Mouse (Mus musculus) mammary gland, adult 2 months (tissue): ENCODE measurements around the gene Olfr709-ps1. TPM values are rescaled to one million over a fixed set of nuclear protein-coding genes. Genes with fewer than 3 reads are reported as not detected.

Experiments used
- polyA plus RNA-seq: library from polyadenylated mRNA; depleted of rRNA; stranded (reverse); fragments of >200 nt; gene quantifications from 2 replicates; pipeline ENCODE4 v1.2.3, GENCODE M21; 2012; ENCODE audit warnings: low replicate concordance; rRNA removed

The Olfr709-ps1 gene
- not detected in 2 replicates for polyA plus RNA-seq

DNA sequence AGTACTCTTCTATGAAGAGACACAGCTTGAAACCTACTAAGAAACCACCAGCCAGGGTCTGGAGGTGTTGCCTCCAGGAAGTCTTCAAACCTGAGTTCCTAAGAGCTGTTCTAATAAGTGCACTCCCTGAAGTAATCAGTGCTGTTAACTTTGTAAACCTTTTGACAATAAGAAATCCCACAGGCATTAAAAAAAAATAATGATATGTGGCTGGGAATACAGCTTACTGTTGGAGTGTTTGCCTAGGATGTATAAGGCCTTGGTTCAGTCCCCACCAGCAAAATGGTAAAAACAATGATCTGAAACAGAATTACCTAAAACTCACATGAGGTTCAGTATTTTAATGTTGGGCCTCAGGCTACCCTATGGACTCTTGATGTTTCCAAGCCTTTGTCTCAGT is at the start of gene Olfr709-ps1:
Gene Olfr709-ps1 (minus strand): TSS at position 101 of the 400 bp plus-strand sequence.

DNA sequence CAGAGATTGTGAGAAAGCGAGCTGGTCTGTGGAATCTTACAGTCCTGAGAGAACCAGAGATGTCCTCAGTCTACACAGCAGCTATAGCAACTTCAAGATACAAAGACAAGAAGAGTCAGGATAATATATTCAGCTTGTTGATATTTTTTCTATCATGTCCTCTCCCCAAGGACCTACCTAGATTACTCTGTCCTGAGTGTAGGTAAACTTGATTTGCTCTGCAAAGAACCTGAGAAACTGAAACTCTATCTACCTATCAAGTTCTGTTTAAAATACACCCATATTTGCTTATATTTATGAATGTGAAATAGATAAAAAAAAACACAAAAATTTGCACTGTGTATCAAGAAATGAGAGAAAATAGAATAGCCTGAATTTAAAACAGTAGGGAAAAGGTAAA is 43.3 kb upstream of the Olfr709-ps1 start, which contains the start of gene Olfr711:
Gene Olfr711 (minus strand): TSS at position 101 of the 400 bp plus-strand sequence.

DNA sequence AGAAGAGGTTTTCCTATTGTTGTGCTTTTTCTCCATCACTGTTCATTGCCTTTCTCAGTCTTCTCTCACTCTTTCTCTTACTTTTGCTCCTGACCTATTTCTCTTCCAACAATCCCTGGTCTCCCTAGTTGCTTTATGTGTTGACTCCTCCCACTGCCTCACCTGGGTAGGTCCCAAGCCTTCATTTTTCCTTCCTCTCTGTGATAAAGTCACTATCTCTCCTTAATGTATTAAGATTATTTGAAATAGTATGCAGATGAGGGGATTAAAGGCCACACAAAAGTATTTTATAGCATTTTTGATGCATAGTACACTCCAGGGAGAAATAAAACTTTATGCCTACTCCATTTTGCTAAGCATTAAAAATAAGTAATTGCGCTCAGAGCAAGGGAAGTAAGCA is 31.8 kb upstream of the Olfr709-ps1 start, which contains the start of gene Olfr6:
Gene Olfr6 (minus strand): TSS at position 101 of the 400 bp plus-strand sequence.

DNA sequence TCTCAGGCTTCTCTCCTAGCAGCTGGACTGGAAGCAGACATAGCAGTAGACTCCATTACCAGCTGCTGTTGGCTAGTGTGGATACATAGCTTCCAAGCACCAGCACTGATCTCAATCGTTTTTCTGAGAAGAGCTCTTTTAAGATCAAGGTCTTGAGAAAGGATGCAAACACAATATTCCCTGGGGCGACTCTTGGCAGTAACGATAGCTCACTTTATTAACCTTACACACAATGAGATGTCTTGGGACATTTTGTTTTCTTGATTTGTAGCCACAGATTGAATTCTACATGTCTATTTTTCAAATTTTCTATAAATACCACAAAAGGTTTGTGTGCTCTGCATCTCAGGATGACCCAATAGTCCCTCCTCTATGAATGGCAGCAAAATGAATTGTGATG is 16.2 kb upstream of the Olfr709-ps1 start, which contains the start of gene Olfr710:
Gene Olfr710 (minus strand): TSS at position 101 of the 400 bp plus-strand sequence.

DNA sequence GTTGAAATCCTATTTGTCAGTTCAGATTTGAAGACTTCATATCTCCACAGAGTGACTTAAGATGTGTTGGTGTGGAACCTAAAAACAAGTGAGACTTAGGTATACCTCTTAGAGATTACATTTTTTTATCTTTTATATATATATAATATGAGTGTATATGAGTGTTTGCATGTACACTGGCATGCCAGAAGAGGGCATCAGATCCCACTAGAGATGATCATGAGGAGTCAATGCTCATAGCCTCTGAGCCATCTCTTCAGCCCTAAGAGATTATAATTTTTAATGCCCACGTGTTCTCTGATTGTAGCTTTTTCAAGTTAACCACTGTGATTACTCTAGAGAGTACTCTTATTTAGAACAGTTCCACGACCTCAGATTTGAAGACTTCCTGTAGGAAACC is 24.3 kb downstream of the Olfr709-ps1 start, which contains the start of gene Olfr1532-ps1:
Gene Olfr1532-ps1 (plus strand): TSS at position 326 of the 400 bp plus-strand sequence.

DNA sequence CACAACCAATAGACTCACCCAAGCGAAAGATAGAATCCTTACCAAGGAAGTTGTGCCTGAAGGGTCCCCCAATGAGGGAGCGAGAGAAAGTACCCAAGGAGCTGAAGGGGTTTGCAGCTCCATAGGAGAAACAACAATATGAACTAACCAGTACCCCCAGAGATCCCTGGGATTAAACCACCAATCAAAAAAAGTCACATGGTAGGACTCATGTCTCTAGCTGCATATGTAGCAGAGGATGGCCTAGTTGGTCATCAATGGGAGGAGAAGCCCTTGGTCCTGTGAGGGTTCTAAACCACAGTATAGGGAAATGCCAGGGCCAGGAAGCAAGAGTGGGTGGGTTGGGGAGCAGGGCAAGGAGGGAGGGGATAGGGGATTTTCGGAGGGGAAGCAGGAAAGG is 30.9 kb downstream of the Olfr709-ps1 start, which contains the start of gene Olfr707:
Gene Olfr707 (minus strand): TSS at position 101 of the 400 bp plus-strand sequence.

DNA sequence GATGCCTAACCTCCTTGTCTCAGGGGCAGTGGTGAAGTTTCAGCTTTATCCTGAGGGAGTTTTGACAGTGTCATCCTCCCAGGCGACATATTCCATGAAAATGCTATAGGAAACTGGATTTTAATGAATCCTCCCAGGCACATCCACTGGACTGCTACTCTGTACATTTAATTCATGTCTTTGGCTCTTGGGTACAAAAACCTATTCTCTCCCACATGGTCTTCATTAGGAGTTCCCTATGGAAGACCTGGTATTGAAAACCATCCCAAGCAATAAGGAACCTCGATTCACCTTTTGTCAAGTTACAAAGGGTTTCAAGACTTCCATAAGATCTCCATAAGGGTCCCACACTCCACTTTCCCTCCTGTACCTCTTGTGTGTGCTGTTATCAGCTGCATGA is 44.0 kb downstream of the Olfr709-ps1 start, which contains the start of gene Olfr706:
Gene Olfr706 (minus strand): TSS at position 101 of the 400 bp plus-strand sequence.

DNA sequence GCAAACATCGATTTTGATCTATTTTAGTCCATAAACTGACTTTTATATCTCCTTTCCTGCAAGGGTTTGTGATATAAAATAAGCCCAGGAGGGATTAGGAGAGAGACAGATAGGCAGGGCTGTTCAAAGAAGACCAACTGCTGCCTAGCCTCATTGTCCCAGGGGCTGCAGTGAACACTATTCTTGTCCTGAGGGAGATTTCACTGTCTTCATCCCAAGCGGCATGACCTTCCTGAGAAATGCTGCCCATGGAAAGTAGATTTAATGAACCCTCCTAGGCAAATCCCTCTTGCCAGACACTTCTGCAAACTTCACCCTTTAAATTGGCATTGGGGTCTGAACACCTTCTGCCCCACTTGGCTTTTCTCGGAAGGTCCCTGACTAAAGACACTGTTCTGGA is 55.2 kb downstream of the Olfr709-ps1 start, which contains the start of gene Olfr705:
Gene Olfr705 (minus strand): TSS at position 101 of the 400 bp plus-strand sequence.

Other genes starting within 250 kb of the Olfr709-ps1 start
- not detected in 2 replicates for gene Olfr694, start 240.4 kb downstream of the Olfr709-ps1 start, polyA plus RNA-seq
- not detected in 2 replicates for gene Olfr695, start 215.8 kb downstream of the Olfr709-ps1 start, polyA plus RNA-seq
- gene Olfr697, start 189.8 kb downstream of the Olfr709-ps1 start, polyA plus RNA-seq = not detected in 2 replicates
- gene Olfr698, start 176.8 kb downstream of the Olfr709-ps1 start, polyA plus RNA-seq = not detected in 2 replicates
- not detected in 2 replicates for gene Olfr699, start 139.0 kb downstream of the Olfr709-ps1 start, polyA plus RNA-seq
- gene Olfr700, start 123.4 kb downstream of the Olfr709-ps1 start, polyA plus RNA-seq = not detected in 2 replicates
- not detected in 2 replicates for gene Olfr701, start 118.1 kb downstream of the Olfr709-ps1 start, polyA plus RNA-seq
- gene Olfr702, start 98.3 kb downstream of the Olfr709-ps1 start, polyA plus RNA-seq = not detected in 2 replicates
- not detected in 2 replicates for gene Olfr703, start 88.9 kb downstream of the Olfr709-ps1 start, polyA plus RNA-seq
- gene Olfr704, start 69.0 kb downstream of the Olfr709-ps1 start, polyA plus RNA-seq = not detected in 2 replicates
- not detected in 2 replicates for gene Olfr705, start 55.3 kb downstream of the Olfr709-ps1 start, polyA plus RNA-seq
- not detected in 2 replicates for gene Olfr706, start 44.1 kb downstream of the Olfr709-ps1 start, polyA plus RNA-seq
- not detected in 2 replicates for gene Olfr707, start 31.0 kb downstream of the Olfr709-ps1 start, polyA plus RNA-seq
- not detected in 2 replicates for gene Olfr1532-ps1, start 24.2 kb downstream of the Olfr709-ps1 start, polyA plus RNA-seq
- gene Olfr710, start 16.1 kb upstream of the Olfr709-ps1 start, polyA plus RNA-seq = not detected in 2 replicates
- not detected in 2 replicates for gene Olfr6, start 31.7 kb upstream of the Olfr709-ps1 start, polyA plus RNA-seq
- not detected in 2 replicates for gene Olfr711, start 43.2 kb upstream of the Olfr709-ps1 start, polyA plus RNA-seq
- gene Olfr2, start 73.9 kb upstream of the Olfr709-ps1 start, polyA plus RNA-seq = not detected in 2 replicates
- not detected in 2 replicates for gene Olfr713, start 99.0 kb upstream of the Olfr709-ps1 start, polyA plus RNA-seq
- gene Olfr714, start 138.8 kb upstream of the Olfr709-ps1 start, polyA plus RNA-seq = not detected in 2 replicates
- not detected in 2 replicates for gene Olfr17, start 161.0 kb upstream of the Olfr709-ps1 start, polyA plus RNA-seq
- gene Olfr715b, start 178.2 kb upstream of the Olfr709-ps1 start, polyA plus RNA-seq = not detected in 2 replicates
- not detected in 2 replicates for gene Olfr715, start 198.9 kb upstream of the Olfr709-ps1 start, polyA plus RNA-seq
- gene Olfr716, start 206.1 kb upstream of the Olfr709-ps1 start, polyA plus RNA-seq = not detected in 2 replicates
- not detected in 2 replicates for gene Nlrp14, start 234.8 kb upstream of the Olfr709-ps1 start, polyA plus RNA-seq